Mouse (Mus musculus) spleen, postnatal 36 days (tissue): ENCODE results near the gene Lrrc52.

Experiments
- DNase-seq, 2 experiments: peaks; one replicate each; pipeline ENCODE4 v3.0.0; 2022; ENCODE audit warnings: low spot score in 2 of 2, mixed read lengths in 1 of 2

Lrrc52 gene

DNA sequence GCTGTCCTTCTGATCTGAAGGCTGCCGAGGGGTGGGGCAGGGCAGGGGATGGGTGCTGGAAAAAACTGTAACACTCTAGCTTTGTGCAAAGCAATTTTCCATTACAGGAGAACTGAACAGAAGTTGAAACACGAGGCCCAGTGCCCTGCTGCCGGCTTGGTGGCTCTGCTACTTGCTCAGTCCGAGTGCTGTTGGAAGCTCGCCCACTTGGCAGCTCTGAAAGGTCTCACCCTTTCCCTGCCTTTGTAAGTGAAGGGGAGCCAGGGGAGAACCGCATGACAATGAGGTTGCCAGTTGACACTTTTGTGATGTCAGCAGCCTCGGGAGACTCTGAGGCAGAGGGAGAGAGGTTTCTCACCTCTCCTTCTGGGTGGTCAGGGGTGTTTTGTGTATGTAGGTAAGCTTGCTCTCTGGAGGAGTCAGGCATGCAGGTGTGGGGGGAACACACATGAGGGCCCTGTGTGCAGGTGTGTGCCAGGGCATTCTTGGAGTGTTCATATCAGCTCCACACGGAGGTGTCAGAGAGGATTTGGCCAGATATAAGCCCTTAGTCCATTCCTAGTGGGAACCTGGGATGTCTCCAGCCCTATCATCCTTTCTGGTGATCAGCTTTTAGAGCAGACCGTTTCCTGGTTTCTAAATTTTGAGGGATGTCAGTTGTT, at the start of gene Lrrc52:
Gene Lrrc52, minus strand, starts transcription at position 16 of the 662 bp plus-strand sequence.
- no peak for DNase-seq

DNA sequence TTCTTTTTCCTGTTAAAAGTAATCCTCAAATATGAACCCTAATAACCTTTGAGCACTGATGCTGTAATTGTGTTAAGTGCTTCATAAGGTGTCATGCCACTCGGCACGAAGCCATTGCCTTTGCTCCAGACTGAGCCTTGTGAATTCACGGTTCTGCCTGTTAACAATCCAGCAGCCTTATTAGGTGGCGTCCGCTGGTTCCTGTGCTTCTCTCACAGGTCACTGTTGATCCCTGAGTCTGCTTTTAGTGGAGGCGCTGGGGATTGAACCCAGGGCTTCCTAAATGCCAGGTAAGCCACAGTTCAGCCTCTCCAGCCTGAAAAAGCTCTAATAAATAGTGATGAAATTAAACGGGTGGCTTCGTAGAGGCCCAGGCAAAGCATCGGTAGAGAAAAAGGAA, 45.0 kb upstream of the Lrrc52 start:
- no peak for DNase-seq

DNA sequence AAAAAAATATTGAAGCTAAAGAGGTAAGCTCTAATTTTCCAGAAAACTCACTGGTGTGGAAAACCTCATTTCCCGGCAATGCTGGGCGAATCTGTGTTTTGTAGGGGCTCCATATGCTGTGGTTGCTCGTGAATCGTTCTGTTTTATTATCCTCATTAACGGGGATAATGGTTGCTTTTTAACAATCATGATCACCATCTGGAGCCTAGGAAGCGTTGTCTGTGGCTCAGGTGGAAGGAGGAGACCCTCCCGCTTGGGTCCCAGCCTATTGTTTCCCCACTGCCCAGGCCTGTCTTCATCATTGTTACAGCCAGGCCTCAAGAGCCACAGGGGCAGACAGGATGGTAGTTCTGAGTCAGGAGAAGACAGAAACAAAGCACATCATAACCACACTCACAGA, 39.5 kb upstream of the Lrrc52 start:
- no peak for DNase-seq

DNA sequence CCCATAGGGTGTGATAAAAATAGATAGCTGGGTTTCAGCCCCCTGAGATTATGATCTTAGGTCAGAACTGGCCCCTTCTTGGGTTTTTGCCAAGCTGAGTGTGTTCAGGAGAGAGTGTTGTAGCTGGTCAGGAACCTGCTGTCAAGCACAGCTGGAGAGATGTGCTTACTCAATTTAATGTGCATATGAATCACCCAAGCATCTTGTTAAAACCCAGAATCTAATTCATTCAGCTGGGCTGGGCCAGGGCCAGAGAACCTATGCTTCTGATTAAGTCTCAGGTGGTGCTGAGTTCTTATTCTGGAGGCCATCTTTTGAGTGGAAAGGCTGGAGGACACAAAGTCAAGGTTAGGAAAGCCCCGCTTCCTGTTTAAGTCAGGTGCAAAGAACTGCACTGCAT, 38.8 kb upstream of the Lrrc52 start:
- DNase-seq = no peak

- DNase-seq = no peak
These were observed 32.7 kb upstream of the Lrrc52 start for GRCm38 (mm10) chr1:167499097-167499850.

- DNase-seq = no peak
These were observed 31.4 kb upstream of the Lrrc52 start for GRCm38 (mm10) chr1:167497991-167498390.

DNA sequence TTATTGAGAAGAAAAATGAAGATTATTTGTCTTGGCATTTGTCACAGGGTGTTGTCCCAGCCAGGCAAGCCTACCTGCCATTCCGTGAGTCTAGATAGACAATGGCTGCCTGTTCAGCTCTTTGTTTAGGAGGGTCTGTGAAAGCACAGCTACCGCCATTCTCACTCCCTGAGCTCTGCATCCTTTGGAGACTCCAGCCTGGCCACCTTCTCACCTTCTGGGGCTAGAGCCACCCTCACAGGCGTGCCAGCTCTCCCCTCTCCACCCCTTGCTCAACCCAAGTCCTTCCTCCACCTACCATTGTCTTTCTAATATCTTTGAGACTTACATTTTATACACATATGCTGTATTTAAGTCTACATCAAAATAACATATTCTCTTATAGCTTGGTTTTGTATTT, 31.0 kb upstream of the Lrrc52 start:
- DNase-seq = no peak

GRCm38 (mm10) chr1:167491501-167491900, 24.9 kb upstream of the Lrrc52 start:
- no peak for DNase-seq

- DNase-seq = no peak
These were observed 21.4 kb upstream of the Lrrc52 start for GRCm38 (mm10) chr1:167487933-167488332.

DNA sequence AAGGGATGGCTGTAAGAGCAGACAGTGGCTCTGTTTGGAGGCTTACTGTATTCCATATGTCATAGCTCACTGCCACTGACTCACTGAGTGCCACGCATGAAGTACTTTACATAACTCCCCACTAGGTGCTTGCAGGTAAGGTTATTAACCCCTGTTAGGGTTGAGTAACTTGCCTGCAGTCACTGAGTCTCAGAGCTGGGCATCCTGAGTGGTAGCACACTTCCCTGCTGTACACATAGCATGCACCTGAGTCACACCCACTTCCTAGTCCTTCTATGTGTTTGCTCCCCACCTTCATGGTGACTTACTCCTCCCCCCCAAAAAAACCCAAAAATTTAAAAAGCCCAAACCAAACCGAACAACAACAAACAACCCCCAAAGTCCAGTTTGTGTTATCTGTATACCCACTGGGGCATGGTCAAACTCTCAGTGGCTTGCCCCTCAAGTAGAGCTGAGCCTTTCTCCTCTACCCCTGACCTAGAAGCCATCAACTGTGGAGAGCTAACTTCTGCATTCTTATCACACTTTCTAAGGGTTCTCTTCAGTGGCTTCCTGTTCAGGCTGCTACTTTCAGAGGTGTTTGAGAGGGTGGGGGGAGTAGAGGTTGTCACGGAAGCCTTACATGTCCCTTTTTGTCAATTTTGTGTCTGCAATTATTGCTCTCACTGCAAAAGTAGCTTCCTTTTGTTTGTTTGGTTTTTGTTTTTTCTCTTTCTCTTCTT, 20.5 kb upstream of the Lrrc52 start:
- no peak for DNase-seq

DNA sequence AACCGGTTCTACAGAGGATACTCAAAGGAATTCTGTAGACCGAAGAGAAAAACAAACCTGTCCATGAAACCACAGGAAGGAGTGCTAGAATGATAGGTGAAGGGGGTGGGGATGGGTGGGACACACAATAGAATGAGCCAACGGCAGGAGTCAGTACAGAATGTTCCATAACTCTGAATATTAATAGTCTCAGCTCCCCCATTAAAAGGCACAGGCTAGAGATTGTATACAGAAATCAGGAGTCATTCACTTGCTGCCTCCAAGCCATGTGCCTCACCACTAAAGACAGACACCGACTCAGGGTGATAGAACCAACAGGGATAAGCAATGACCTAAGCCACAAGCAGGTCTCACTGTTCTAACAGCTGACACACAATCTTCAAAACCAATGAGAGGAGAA, 16.3 kb upstream of the Lrrc52 start:
- no peak for DNase-seq

DNA sequence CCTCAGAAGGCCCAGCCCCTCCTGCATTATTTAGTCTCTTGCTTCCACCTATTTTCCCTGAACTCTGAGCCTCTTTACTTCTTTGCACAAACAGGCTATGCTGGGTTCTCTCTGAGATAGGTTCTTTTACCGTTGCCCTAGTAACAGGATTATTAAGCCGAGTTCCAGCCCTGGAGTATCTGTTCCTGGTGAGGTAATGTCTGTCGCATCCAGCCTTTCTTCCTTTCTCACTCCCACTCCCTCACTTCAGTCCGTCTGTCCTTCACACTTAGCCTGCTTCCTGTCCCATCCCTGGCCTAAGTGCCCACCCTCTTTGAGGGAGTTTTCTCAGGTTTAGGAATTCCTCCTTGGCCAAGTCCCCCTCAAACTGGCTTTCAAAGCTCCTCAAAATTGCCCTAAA, 7.0 kb upstream of the Lrrc52 start:
- DNase-seq = no peak

GRCm38 (mm10) chr1:167467916-167468315, 1.3 kb upstream of the Lrrc52 start:
- no peak for DNase-seq

DNA sequence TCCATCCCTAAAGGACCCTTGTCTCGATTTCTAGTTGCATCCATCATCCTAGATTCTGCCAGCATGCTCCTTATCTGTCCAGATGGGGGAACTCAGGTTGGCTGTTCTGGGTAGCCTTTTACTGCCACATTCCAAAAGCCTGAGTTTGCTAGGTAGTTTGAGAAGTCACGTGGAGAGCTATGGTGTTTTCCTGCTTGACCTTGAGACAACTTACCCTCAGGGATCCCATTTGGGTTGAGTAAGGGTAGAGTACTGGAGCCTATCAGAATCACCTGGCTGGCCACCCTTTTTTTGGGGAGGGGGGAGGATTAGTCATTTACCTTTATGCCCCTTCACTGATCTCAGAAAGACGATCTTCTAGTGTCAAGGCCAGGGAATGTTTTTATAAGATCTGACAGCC, 9.3 kb downstream of the Lrrc52 start:
- DNase-seq = no peak

GRCm38 (mm10) chr1:167453048-167453447, 13.5 kb downstream of the Lrrc52 start:
- no peak for DNase-seq

DNA sequence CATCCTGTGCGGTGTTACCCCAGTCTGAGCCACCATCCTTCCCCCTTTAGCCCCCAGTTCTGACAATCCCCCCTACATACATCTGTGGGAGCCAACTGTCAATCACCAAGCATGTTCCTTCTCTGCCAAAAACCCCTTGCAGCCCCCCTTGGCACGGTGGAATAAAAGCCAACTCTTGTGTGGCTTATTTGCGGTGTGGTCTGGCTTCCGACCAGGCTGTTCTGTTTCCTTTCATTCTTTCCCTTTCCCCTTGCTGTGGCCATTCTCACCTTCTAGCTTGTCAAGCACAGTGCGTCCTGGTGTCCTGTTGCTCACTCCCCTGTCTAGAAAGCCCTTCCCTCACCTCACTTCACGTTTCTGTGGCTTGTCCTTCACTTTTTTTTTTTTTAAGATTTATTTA, 14.1 kb downstream of the Lrrc52 start:
- DNase-seq = no peak

DNA sequence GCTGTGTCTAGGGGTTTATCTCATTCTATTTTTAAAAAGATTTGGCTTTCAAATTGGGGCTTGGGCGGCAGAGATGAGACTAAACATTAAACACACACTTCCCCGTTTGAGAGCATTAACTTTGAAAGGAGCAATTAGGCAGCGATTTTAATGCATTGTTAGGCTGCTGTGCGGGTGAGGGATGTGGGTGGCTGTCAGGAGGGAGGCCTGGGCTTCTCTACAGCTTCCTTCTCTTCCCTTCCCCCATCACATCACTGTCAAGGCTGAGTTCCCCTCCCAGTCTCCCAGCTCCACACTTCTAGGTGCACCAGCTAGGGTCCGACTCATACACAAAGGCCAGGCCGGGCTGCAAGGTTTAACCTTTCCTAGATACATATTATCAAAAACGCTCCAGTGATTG, 18.0 kb downstream of the Lrrc52 start:
- DNase-seq = no peak

DNA sequence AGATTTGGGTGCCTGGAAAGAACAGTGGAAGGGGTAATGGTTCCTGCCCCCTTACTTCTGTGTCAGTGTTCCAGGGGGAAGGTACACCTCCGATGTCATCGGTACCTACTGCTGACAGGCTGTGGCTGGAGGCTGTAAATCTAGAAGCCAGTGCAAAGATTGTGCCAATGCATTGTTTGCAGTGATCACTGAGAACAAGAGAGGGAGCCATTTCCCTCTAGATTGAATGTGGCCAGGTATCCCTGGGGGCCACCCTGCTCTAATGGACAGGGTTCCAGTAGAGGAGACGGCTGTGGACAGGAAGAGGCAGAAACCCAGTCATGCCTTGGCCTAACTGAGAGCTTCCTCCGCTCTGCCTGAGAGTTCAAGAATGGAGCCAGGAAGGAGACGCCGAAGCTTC, 18.5 kb downstream of the Lrrc52 start:
- DNase-seq = no peak

DNA sequence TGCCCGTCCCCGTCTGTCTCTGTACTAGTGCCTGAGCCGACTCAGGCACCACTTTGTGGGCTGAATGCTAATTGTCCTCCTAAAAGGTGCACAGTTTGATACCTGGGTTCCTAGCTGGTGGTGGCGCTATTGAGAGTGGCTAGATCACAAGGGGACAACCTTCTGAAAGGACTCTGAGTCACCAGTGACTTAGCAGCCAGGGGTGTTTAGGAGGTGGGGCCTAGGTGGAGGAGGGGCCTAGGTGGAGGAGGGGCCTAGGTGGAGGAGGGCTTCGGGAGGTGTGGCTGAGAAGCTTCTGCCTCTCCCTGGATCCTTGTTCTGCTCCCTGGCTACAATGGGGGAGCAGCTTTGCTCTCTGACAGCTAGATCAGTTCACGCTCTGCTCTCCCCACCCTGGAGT, 20.1 kb downstream of the Lrrc52 start:
- DNase-seq = no peak

DNA sequence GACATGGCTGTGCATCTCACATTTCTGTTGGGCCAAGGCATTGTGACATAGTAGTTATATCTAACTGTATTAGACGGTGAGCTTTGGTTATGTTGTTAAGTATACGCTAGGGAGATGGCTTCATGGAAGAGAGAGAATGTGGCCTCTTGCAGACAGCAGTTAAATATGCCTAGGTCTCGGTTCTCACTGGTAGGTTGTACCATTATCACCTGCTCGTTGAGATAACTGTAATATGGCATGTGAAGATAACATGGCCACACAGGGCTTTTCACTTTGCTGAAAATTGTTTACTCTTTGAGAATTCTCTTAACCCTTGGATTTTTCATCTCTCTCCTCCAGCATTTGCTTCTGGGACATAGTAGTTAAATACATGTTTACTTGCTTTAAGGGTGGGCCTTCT, 21.4 kb downstream of the Lrrc52 start:
- DNase-seq = no peak

- DNase-seq = no peak
These were observed 28.2 kb downstream of the Lrrc52 start for GRCm38 (mm10) chr1:167438231-167438885.

GRCm38 (mm10) chr1:167437091-167437490, 29.5 kb downstream of the Lrrc52 start:
- DNase-seq = no peak
